Mouse (Mus musculus): ENCODE data around the gene Gm38431. TPM values are rescaled to one million over a fixed set of nuclear protein-coding genes. Genes with fewer than 3 reads are reported as not detected.

The Gm38431 gene
- polyA plus RNA-seq, 1 experiment from 2014 or later = 2.0 TPM

DNA sequence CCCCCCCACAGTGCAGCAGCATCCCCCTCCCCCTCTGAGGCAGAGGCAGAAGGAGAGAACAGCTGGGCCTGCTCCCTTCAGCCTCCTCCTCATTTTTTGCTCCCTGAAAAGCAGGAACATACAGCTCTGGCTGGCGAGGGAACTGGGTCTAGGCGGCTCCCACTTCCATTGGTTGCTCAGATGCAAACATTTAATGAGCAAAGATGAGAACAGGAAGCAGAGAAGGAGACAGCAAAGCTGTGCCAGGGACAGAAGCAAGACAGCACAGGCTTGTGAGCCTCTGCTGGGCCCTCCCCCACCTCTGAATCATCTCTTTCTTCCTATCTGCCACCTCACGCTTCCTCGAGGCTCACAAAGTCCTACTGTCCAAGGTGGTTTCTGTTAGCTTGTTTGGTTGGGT lies 50.5 kb downstream of the Gm38431 start:
- Histone ChIP-seq H3K27me3 (ENCODE audit: control insufficient read depth, insufficient read depth, low read length) (peaks cover 40% of the 10 kb centered on the region), H3K9me3 (ENCODE audit: control insufficient read depth, low read length) (no peaks in the 10 kb centered on the region), H3K4me2 (ENCODE audit: low read length) (no peak overlapping the region), H3K4me3 (replicated peaks; ENCODE audit: low read depth, low read length) (no peak overlapping the region), H3K36me3 (ENCODE audit: control insufficient read depth, insufficient read depth, low read length) (no peaks in the 10 kb centered on the region), H3K27ac (replicated peaks; ENCODE audit: low read depth, low read length) (no peak overlapping the region), H3K9ac (replicated peaks; ENCODE audit: low read length) (no peak overlapping the region), H3K4me1 (ENCODE audit: control insufficient read depth, insufficient read depth, low read length) (no peaks in the 10 kb centered on the region; the same call in 1 of the 2 replicates)
- DNase-seq (no peak), ATAC-seq (ENCODE audit: low FRiP score, low TSS enrichment) (no peak)
- WGBS = 43% methylated on average over 4 of the region's 4 CpGs

GRCm38 (mm10) chr9:21039779-21040178 lies 52.0 kb downstream of the Gm38431 start:
- Histone ChIP-seq H3K4me1 (ENCODE audit: control insufficient read depth, insufficient read depth, low read length) (no peaks in the 10 kb centered on the region; the same call in 1 of the 2 replicates), H3K27me3 (ENCODE audit: control insufficient read depth, insufficient read depth, low read length) (peaks cover 55% of the 10 kb centered on the region), H3K4me2 (ENCODE audit: low read length) (no peak overlapping the region), H3K4me3 (replicated peaks; ENCODE audit: low read depth, low read length) (no peak overlapping the region), H3K27ac (replicated peaks; ENCODE audit: low read depth, low read length) (no peak overlapping the region), H3K36me3 (ENCODE audit: control insufficient read depth, insufficient read depth, low read length) (no peaks in the 10 kb centered on the region), H3K9ac (replicated peaks; ENCODE audit: low read length) (no peak overlapping the region), H3K9me3 (ENCODE audit: control insufficient read depth, low read length) (no peaks in the 10 kb centered on the region)
- ATAC-seq (ENCODE audit: low FRiP score, low TSS enrichment) = no peak
- no peak for DNase-seq
- 66% methylated on average over 3 of the region's 3 CpGs for WGBS

DNA sequence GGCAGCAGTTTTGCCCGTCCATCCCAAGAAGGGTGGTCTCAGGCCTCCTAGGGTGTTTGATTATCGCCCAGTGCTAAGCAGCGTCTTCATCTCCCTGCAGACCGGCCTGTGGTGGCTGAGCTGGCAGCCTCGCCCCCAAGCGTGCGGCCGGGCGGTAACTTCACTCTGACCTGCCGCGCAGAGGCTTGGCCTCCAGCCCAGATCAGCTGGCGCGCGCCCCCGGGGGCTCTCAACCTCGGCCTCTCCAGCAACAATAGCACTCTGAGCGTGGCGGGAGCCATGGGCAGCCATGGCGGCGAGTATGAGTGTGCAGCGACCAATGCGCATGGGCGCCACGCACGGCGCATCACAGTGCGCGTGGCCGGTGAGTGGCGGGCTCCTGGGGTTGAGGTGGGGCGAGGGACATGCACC lies 54.3 kb downstream of the Gm38431 start:
- Histone ChIP-seq H3K9me3 (ENCODE audit: control insufficient read depth, low read length) (no peaks in the 10 kb centered on the region), H3K4me3 (replicated peaks; ENCODE audit: low read depth, low read length) (peak overlapping the region; percentile 44), H3K27me3 (ENCODE audit: control insufficient read depth, insufficient read depth, low read length) (peaks cover 78% of the 10 kb centered on the region), H3K4me1 (ENCODE audit: control insufficient read depth, insufficient read depth, low read length) (peaks cover 7% of the 10 kb centered on the region), H3K27ac (replicated peaks; ENCODE audit: low read depth, low read length) (no peak overlapping the region), H3K36me3 (ENCODE audit: control insufficient read depth, insufficient read depth, low read length) (no peaks in the 10 kb centered on the region), H3K9ac (replicated peaks; ENCODE audit: low read length) (peak overlapping the region; percentile 62), H3K4me2 (ENCODE audit: low read length) (peak overlapping the region; percentile 63)
- ATAC-seq (ENCODE audit: low FRiP score, low TSS enrichment) (peak; percentile 61), DNase-seq (peak; percentile 77)
- WGBS = 2% methylated on average over 31 of the region's 31 CpGs

GRCm38 (mm10) chr9:21036666-21037065 lies 55.1 kb downstream of the Gm38431 start:
- DNase-seq (peak; percentile 16), ATAC-seq (ENCODE audit: low FRiP score, low TSS enrichment) (no peak)
- H3K36me3 ChIP-seq (ENCODE audit: control insufficient read depth, insufficient read depth, low read length) = no peaks in the 10 kb centered on the region
- 2% methylated on average over 22 of the region's 22 CpGs for WGBS
- H3K27me3 ChIP-seq (ENCODE audit: control insufficient read depth, insufficient read depth, low read length) = peaks cover 86% of the 10 kb centered on the region
- H3K27ac ChIP-seq (replicated peaks; ENCODE audit: low read depth, low read length) = no peak overlapping the region
- H3K9ac ChIP-seq (replicated peaks; ENCODE audit: low read length) = no peak overlapping the region
- peaks cover 12% of the 10 kb centered on the region for H3K4me1 ChIP-seq (ENCODE audit: control insufficient read depth, insufficient read depth, low read length)
- peak overlapping the region; percentile 44 for H3K4me3 ChIP-seq (replicated peaks; ENCODE audit: low read depth, low read length)
- peak overlapping the region; percentile 63 for H3K4me2 ChIP-seq (ENCODE audit: low read length)
- no peaks in the 10 kb centered on the region for H3K9me3 ChIP-seq (ENCODE audit: control insufficient read depth, low read length)

- Histone ChIP-seq H3K27ac (replicated peaks; ENCODE audit: low read depth, low read length) (no peak overlapping the region), H3K4me1 (ENCODE audit: control insufficient read depth, insufficient read depth, low read length) (peaks cover 16% of the 10 kb centered on the region), H3K9ac (replicated peaks; ENCODE audit: low read length) (no peak overlapping the region), H3K36me3 (ENCODE audit: control insufficient read depth, insufficient read depth, low read length) (no peaks in the 10 kb centered on the region), H3K4me2 (ENCODE audit: low read length) (peak overlapping the region; percentile 63), H3K9me3 (ENCODE audit: control insufficient read depth, low read length) (no peaks in the 10 kb centered on the region), H3K27me3 (ENCODE audit: control insufficient read depth, insufficient read depth, low read length) (peaks cover 91% of the 10 kb centered on the region), H3K4me3 (replicated peaks; ENCODE audit: low read depth, low read length) (peak overlapping the region; percentile 44; the same call in 1 of the 2 replicates)
- ATAC-seq (ENCODE audit: low FRiP score, low TSS enrichment) (no peak), DNase-seq (no peak)
- WGBS = 7% methylated on average over 20 of the region's 20 CpGs
Measured at GRCm38 (mm10) chr9:21036161-21036560, 55.6 kb downstream of the Gm38431 start.

DNA sequence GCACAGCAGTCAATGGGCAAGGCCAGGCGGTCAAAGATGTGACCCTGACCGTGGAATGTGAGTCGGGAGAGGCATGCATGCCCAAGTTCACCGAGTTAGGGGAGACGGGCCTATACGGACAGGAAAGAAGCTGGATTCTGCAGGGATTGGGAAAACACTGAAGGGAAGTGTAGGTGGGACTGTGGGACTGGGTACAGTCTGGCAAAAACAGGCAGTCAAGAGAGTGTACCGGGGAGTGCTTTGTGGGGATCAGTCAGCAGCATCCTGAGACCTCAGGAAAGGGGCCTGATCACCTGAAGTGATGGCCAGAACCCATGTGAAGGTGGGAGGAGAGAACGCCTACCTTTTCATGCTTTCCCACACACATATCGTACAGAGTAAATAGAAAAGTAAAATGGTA lies 56.2 kb downstream of the Gm38431 start:
- H3K4me2 ChIP-seq (ENCODE audit: low read length) = no peak overlapping the region
- 16% methylated on average over 9 of the region's 9 CpGs for WGBS
- peaks cover 21% of the 10 kb centered on the region for H3K4me1 ChIP-seq (ENCODE audit: control insufficient read depth, insufficient read depth, low read length)
- DNase-seq = no peak
- H3K36me3 ChIP-seq (ENCODE audit: control insufficient read depth, insufficient read depth, low read length) = no peaks in the 10 kb centered on the region
- H3K9ac ChIP-seq (replicated peaks; ENCODE audit: low read length) = no peak overlapping the region
- H3K27me3 ChIP-seq (ENCODE audit: control insufficient read depth, insufficient read depth, low read length) = peaks cover 97% of the 10 kb centered on the region
- H3K9me3 ChIP-seq (ENCODE audit: control insufficient read depth, low read length) = no peaks in the 10 kb centered on the region
- no peak overlapping the region for H3K4me3 ChIP-seq (replicated peaks; ENCODE audit: low read depth, low read length)
- ATAC-seq (ENCODE audit: low FRiP score, low TSS enrichment) = no peak
- H3K27ac ChIP-seq (replicated peaks; ENCODE audit: low read depth, low read length) = no peak overlapping the region

DNA sequence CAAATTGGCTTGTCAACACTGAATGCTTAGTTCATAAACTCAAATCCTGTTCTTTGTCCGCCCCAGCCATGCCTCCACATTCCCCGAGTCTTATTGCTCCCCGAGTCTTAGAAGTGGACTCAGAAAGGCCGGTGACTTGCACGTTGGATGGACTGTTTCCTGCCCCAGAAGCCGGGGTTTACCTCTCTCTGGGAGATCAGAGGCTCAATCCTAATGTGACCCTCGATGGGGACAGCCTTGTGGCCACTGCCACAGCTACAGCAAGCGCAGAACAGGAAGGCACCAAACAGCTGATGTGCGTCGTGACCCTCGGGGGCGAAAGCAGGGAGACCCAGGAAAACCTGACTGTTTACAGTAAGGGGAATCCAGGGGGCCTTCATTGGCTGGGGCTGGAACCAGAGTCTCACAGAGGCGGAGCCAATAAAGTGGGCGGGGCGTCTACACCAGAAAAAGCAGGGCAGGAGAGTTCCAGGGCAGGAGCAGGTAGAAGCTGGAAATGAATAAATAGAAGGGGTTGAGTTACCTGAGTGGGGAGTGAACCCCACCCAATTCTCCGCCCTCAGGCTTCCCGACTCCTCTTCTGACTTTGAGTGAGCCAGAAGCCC lies 57.2 kb downstream of the Gm38431 start:
- peaks cover 21% of the 10 kb centered on the region for H3K4me1 ChIP-seq (ENCODE audit: control insufficient read depth, insufficient read depth, low read length)
- no peak overlapping the region for H3K4me3 ChIP-seq (replicated peaks; ENCODE audit: low read depth, low read length)
- H3K9ac ChIP-seq (replicated peaks; ENCODE audit: low read length) = no peak overlapping the region
- ATAC-seq (ENCODE audit: low FRiP score, low TSS enrichment) (no peak), DNase-seq (no peak)
- no peaks in the 10 kb centered on the region for H3K9me3 ChIP-seq (ENCODE audit: control insufficient read depth, low read length)
- H3K27me3 ChIP-seq (ENCODE audit: control insufficient read depth, insufficient read depth, low read length) = peaks cover 99% of the 10 kb centered on the region
- no peak overlapping the region for H3K4me2 ChIP-seq (ENCODE audit: low read length)
- no peak overlapping the region for H3K27ac ChIP-seq (replicated peaks; ENCODE audit: low read depth, low read length)
- H3K36me3 ChIP-seq (ENCODE audit: control insufficient read depth, insufficient read depth, low read length) = no peaks in the 10 kb centered on the region
- 3% methylated on average over 17 of the region's 17 CpGs for whole genome bisulfite sequencing

- DNase-seq (peak; percentile 73), ATAC-seq (ENCODE audit: low FRiP score, low TSS enrichment) (0 out of 2 replicates have a peak, but pooled peaks have one; percentile 21)
- peak overlapping the region; percentile 55 for H3K4me2 ChIP-seq (ENCODE audit: low read length)
- no peak overlapping the region for H3K27ac ChIP-seq (replicated peaks; ENCODE audit: low read depth, low read length)
- H3K9ac ChIP-seq (replicated peaks; ENCODE audit: low read length) = no peak overlapping the region
- H3K27me3 ChIP-seq (ENCODE audit: control insufficient read depth, insufficient read depth, low read length) = peaks cover 100% of the 10 kb centered on the region
- no peaks in the 10 kb centered on the region for H3K9me3 ChIP-seq (ENCODE audit: control insufficient read depth, low read length)
- H3K36me3 ChIP-seq (ENCODE audit: control insufficient read depth, insufficient read depth, low read length) = no peaks in the 10 kb centered on the region
- H3K4me1 ChIP-seq (ENCODE audit: control insufficient read depth, insufficient read depth, low read length) = peaks cover 25% of the 10 kb centered on the region
- H3K4me3 ChIP-seq (replicated peaks; ENCODE audit: low read depth, low read length) = peak overlapping the region; percentile 31
- under 1% methylated on average over 34 of the region's 34 CpGs for WGBS
Measured at GRCm38 (mm10) chr9:21033136-21033535, 58.7 kb downstream of the Gm38431 start.

DNA sequence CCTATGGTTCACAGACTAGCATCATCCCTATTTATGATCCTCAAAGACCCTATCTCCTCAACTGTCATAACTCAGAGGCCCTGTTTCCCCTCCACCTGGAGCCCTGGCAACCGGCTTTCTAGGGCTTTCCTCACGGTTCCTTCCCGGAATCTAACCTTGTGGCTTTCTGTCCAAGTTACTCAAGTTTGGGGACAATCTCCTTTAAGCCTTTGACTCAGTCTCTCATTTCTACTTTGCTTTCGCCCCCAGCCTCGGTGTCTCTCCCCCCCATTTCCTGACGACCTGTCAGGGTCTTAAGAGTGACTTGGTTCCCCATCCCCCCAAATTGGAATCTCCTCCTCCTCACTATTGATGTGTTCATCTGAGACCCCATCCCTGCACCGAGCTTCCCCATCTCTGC lies 59.3 kb downstream of the Gm38431 start:
- ATAC-seq (ENCODE audit: low FRiP score, low TSS enrichment) (no peak), DNase-seq (peak; percentile 8)
- Histone ChIP-seq H3K4me2 (ENCODE audit: low read length) (peak overlapping the region; percentile 93), H3K27me3 (ENCODE audit: control insufficient read depth, insufficient read depth, low read length) (peaks cover 98% of the 10 kb centered on the region), H3K4me1 (ENCODE audit: control insufficient read depth, insufficient read depth, low read length) (peaks cover 25% of the 10 kb centered on the region), H3K9ac (replicated peaks; ENCODE audit: low read length) (no peak overlapping the region), H3K27ac (replicated peaks; ENCODE audit: low read depth, low read length) (no peak overlapping the region), H3K9me3 (ENCODE audit: control insufficient read depth, low read length) (no peaks in the 10 kb centered on the region), H3K36me3 (ENCODE audit: control insufficient read depth, insufficient read depth, low read length) (no peaks in the 10 kb centered on the region), H3K4me3 (replicated peaks; ENCODE audit: low read depth, low read length) (peak overlapping the region; percentile 49)
- 2% methylated on average over 7 of the region's 7 CpGs for WGBS
